Mouse (Mus musculus) left cerebral cortex, postnatal 10 days (tissue): ENCODE measurements around the gene Sh3bp2. TPM values are rescaled to one million over a fixed set of nuclear protein-coding genes. Genes with fewer than 3 reads are reported as not detected.
"Not testable (repeated sequence)": the region's sequence is repeated elsewhere in the genome, so short reads cannot be mapped to it uniquely, and the experiment has no call there.

Experiments
- DNase-seq, 2 experiments: peaks; one replicate each; pipeline ENCODE4 v3.0.0; 2021 to 2022; ENCODE audit warnings: low spot score in 2 of 2, mixed read lengths in 1 of 2; ENCODE audit errors: extremely low spot score in 1 of 2
- intact Hi-C: fragments of 180-260 bp; cut with DNase I; formaldehyde crosslinking; loops from one replicate; pipeline ENCODE4 v1.15.1; 2025
- microRNA-seq: library from miRNA; unstranded; fragments of <30 nt; microRNA quantifications from one replicate; pipeline ENCODE4 v1.2.0, GENCODE M21; 2022
- total RNA-seq, 2 experiments: library from RNA; stranded (reverse); gene quantifications; 2 replicates each; pipeline ENCODE4 v1.2.3; 2021

The Sh3bp2 gene
- total RNA-seq, 2 experiments from 2014 or later, result 6.4 to 7.3 TPM

DNA sequence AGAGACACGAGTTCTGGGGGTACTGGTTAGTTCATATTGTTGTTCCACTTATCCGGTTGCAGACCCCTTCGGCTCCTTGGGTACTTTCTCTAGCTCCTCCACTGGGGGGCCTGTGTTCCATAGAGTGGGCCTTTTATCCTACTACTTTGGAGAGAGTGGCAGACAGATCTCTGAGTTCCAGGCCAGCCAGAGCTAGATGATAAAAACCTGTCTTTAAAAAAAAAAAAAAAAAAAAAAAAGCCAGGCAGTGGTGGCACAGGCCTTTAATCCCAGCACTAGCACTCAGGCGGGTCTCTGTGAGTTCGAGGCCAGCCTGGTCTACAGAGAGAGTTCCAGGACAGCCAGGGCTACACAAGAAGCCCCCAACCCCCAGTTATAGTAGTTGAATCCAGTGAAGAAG is 66.6 kb downstream of the Sh3bp2 start:
- intact Hi-C loops, DNase-seq: not testable (repeated sequence)

DNA sequence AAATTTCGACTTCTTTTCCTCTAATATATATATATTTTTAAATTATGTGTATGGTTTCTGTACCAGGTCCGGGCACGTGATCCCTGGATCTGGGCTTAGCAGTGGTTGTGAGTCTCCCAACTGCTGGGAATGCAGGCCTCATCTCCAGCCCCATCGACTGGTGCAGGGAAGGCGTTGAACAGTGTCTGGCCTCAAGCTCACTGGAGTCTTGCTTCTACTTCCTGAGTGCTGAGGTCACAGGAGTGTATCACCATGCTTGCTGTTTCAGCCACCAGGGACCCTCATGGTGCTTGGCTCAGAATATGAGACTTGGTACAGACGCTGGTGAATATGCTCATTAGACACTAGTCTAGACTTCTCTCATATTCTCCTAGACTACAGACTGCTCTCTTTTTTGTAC is 67.0 kb downstream of the Sh3bp2 start:
- no peak for DNase-seq
- intact Hi-C loops, result no loop called here

DNA sequence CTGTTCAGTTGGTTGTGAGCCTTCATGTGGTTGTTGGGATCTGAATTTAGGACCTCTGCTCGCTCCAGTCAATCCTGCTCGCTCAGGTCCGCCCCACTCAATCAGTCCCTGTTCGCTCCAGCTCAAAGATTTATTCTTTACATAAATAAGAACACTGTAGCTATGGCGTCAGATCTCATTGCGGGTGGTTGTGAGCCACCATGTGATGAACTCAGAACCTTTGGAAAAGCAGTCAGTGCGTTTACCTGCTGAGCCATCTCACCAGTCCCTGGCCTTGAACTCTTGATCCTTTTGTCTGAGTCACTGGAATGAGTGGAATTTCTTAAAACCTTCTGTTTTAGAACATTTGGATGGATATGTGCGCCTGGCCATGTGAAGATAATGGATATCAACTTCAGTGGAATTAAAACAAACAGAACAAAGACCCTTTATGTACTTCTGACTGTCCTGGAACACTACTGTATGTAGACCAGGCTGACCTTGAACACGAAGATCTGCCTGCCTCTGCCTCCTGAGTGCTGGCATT is 67.6 kb downstream of the Sh3bp2 start:
- DNase-seq, result no peak
- intact Hi-C loops, result no loop called here

DNA sequence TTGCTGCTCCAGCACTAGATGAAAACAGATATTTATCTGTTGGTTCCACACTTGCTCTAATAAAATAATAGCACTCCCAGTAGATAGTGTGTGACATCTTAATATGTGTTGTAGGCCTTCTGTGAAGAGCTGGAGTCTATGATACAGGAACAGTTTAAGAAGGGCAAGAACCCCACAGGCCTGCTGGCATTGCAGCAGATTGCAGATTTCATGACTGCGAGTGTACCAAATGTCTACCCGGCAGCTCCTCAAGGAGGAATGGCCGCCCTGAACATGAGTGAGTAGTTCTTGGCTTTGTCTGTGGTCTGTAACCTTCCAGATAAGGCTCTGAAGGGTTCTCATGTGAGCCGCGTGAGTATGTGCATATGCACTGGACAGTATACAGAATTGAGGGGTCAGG is 78.9 kb downstream of the Sh3bp2 start:
- intact Hi-C loops, result no loop called here
- DNase-seq, result no peak

DNA sequence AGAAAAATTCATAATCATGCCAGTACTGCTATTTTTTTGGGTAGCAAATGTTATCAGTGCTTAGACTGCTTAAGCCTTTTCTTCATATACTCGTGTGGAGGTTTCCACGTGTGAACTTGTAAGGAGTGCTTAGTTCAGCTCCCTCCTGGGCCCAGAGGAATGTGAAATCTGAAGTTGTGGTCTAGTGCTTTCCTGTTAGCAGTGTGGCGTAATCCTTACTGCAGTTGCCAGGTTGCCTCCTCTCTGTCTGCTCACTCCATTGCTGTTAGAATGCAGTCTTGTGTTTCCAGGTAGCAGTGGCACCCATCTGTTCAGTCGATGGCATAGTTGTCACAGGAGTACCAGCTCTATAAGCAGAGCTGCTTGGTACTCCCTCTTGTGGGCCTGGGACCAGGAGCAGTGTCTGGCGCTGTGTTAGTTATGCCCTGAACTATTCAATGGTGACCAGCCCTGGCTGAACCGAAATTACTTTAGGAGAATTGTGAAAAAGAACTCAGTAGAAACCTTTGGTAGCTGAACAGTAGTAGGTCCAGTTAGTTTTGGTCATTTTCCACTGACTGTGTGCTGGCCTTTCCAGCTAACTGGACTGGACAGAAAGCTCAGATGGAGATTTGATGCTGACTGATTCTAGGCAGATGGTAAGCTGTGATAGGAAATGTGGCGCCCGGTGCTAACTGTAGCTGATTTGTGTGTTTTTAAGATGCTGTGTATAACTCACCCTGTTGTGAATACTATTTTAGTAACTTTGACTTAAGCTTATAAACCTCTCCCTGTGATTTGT is 81.7 kb downstream of the Sh3bp2 start:
- intact Hi-C loops, result no loop called here
- DNase-seq, result no peak

DNA sequence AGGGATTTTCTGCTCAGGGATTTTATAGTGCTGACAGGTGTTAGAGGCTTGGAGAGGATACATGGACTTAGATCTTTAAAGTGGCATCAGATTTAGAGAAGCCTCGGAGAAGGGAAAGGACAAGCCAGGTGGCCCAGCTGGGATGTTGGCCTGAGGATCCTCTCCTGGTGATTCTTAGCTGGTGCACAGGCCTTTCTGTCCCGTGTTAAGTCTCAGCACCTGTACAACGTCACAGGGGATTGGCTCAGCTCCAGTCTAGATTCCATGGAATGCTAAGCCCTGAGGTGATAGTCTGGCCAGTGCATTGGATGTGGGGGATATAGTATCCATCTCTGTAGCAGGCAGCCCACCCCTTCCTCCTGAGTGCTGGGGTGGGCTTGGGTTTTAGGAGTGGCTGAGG is 82.6 kb downstream of the Sh3bp2 start:
- DNase-seq, result no peak
- intact Hi-C loops, result no loop called here

DNA sequence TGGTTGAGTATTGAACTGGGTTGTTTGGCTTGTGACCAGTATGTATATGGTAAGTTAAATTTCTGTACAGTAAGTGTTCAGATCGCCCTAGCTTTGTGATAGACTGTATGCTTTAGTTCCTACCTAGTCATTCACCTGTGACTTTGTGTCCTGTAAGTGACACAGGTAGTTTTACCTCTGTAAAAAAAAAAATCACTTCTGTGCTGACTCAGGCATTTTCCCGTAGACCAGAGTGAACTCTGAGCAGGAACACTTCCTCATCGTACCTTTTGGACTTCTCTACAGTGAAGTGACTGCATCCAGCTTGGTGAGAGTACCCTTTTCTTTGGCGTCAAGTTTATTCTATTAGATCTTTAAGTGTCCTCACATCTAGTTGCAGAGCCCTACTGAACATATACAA is 84.3 kb downstream of the Sh3bp2 start:
- intact Hi-C loops, result no loop called here
- no peak for DNase-seq

Small RNAs within 50 kb of the gene (microRNA-seq; reads per million reads assigned to microRNA genes)
- 1.7 reads per million for gene Mir7036b

Other genes with a start within 250 kb of the Sh3bp2 start
- gene Zfyve28, start 237.4 kb upstream of the Sh3bp2 start, total RNA-seq, result 10 to 100 TPM; 28.4 to 28.9 TPM
- under 1 TPM; 0.26 to 0.51 TPM for gene Cfap99, start 237.2 kb upstream of the Sh3bp2 start, total RNA-seq
- gene Rnf4, start 189.5 kb upstream of the Sh3bp2 start, total RNA-seq, result 10 to 100 TPM; 91.0 to 92.9 TPM
- gene Fam193a, start 155.9 kb upstream of the Sh3bp2 start, total RNA-seq, result 10 to 100 TPM; 47.7 to 50.8 TPM
- gene Tnip2, start 11.8 kb upstream of the Sh3bp2 start, total RNA-seq, result 10 to 100 TPM; 11.2 to 11.5 TPM
- gene Add1, start 47.8 kb downstream of the Sh3bp2 start, total RNA-seq, result 100 to 1,000 TPM; 294 to 308 TPM
- 10 to 100 TPM; 44.1 to 53.3 TPM for gene Mfsd10, start 111.4 kb downstream of the Sh3bp2 start, total RNA-seq
- gene Nop14, start 134.3 kb downstream of the Sh3bp2 start, total RNA-seq, result 10 to 100 TPM; 18.3 to 21.7 TPM
- gene Grk4, start 134.5 kb downstream of the Sh3bp2 start, total RNA-seq, result 1 to 10 TPM; 4.1 to 4.8 TPM
- gene Htt, start 235.9 kb downstream of the Sh3bp2 start, total RNA-seq, result 10 to 100 TPM; 66.8 to 70.7 TPM